Mouse (Mus musculus) intestine, postnatal 0 days (tissue): ENCODE results near the gene Tlcd1. TPM values are rescaled to one million over a fixed set of nuclear protein-coding genes. Genes with fewer than 3 reads are reported as not detected.

Experiments used
- ATAC-seq: fragments of 200-750 bp; cut with Nextera tagmentation; 2 replicates; pipeline ENCODE4 v1.8.0; 2017; ENCODE audit warnings: mild to moderate bottlenecking, moderate TSS enrichment, moderate library complexity
- H3K27ac ChIP-seq: fragments of 300-500 bp; sonication (generic); 2 replicates; pipeline ENCODE4 v1.5.1; 2014; ENCODE audit warnings: mild to moderate bottlenecking, low read depth, low read length, moderate library complexity
- H3K27me3 ChIP-seq: fragments of 300-500 bp; sonication (generic); replicated peaks from 2 replicates; pipeline ENCODE4 v1.6.1; 2014; ENCODE audit warnings: low read length, mixed read lengths; ENCODE audit not compliant: control insufficient read depth, insufficient read depth
- H3K36me3 ChIP-seq: fragments of 300-500 bp; sonication (generic); 2 replicates; pipeline ENCODE4 v1.6.1; 2014; ENCODE audit warnings: mild to moderate bottlenecking, moderate library complexity; ENCODE audit not compliant: control insufficient read depth, insufficient read depth
- H3K4me1 ChIP-seq: fragments of 300-500 bp; sonication (generic); replicated peaks from 2 replicates; pipeline ENCODE4 v1.6.1; 2014; ENCODE audit warnings: antibody characterized with exemption, low read length, mixed read lengths; ENCODE audit not compliant: control insufficient read depth, insufficient read depth
- H3K4me2 ChIP-seq: fragments of 300-500 bp; sonication (generic); replicated peaks from 2 replicates; pipeline ENCODE4 v1.6.1; 2014; ENCODE audit warnings: low read depth, mild to moderate bottlenecking, moderate library complexity
- H3K4me3 ChIP-seq: fragments of 300-500 bp; sonication (generic); 2 replicates; pipeline ENCODE4 v1.5.1; 2014; ENCODE audit warnings: low read depth, low read length
- H3K9ac ChIP-seq: fragments of 300-500 bp; sonication (generic); 2 replicates; pipeline ENCODE4 v1.6.1; 2014; ENCODE audit warnings: mild to moderate bottlenecking, low read depth, low read length
- H3K9me3 ChIP-seq: fragments of 300-500 bp; sonication (generic); 2 replicates; pipeline ENCODE4 v1.6.1; 2016; ENCODE audit warnings: mixed run types; ENCODE audit not compliant: control insufficient read depth
- CTCF ChIP-seq: sonication (generic); IDR thresholded peaks from 2 replicates; pipeline ENCODE4 v1.5.1; 2016; ENCODE audit warnings: low read depth, mild to moderate bottlenecking, control low read depth, antibody characterized with exemption, moderate library complexity
- WGBS: fragments of 180-500 bp; shearing (Covaris S2); extraction: QIAGEN DNeasy Blood & Tissue Kit; methylation state at CpG from one replicate; pipeline ENCODE4 v1.1.7; 2014; 5-methylcytosine and 5-hydroxymethylcytosine counted together
- polyA plus RNA-seq: library from polyadenylated mRNA; unstranded; fragments of >200 nt; fragmentation: Nextera tagmentation; extraction: Ambion mirVana; gene quantifications from 2 replicates; pipeline ENCODE4 v1.2.1, GENCODE M21; 2015

Gene Tlcd1
- polyA plus RNA-seq, 1 experiment from 2014 or later: 14.1 TPM

- 55% methylated on average over 3 of the region's 3 CpGs for WGBS
- ATAC-seq: 0 out of 2 replicates have a peak, but pooled peaks have one; percentile 16
- H3K27ac ChIP-seq: no peak overlapping the region
- no peak overlapping the region for H3K4me3 ChIP-seq
- H3K9me3 ChIP-seq: no peaks in the 10 kb centered on the region
- TF ChIP-seq CTCF: no peak
- no peaks in the 10 kb centered on the region for H3K27me3 ChIP-seq
- H3K4me1 ChIP-seq: no peaks in the 10 kb centered on the region; the same call in 1 of the 2 replicates
- no peak overlapping the region for H3K4me2 ChIP-seq
- peaks cover 21% of the 10 kb centered on the region for H3K36me3 ChIP-seq
- H3K9ac ChIP-seq: no peak overlapping the region
Measured at GRCm38 (mm10) chr11:78202372-78202771, 25.9 kb downstream of the Tlcd1 start.

- no peaks in the 10 kb centered on the region for H3K9me3 ChIP-seq
- H3K9ac ChIP-seq: no peak overlapping the region
- H3K4me3 ChIP-seq: no peak overlapping the region
- H3K36me3 ChIP-seq: peaks cover 40% of the 10 kb centered on the region
- H3K27me3 ChIP-seq: no peaks in the 10 kb centered on the region
- 73% methylated on average over 6 of the region's 6 CpGs for WGBS
- ATAC-seq: no peak
- no peak overlapping the region for H3K4me2 ChIP-seq
- H3K27ac ChIP-seq: no peak overlapping the region
- no peaks in the 10 kb centered on the region; the same call in 1 of the 2 replicates for H3K4me1 ChIP-seq
- no peak for TF ChIP-seq CTCF
Measured at GRCm38 (mm10) chr11:78204287-78204686, 27.8 kb downstream of the Tlcd1 start.

- no peaks in the 10 kb centered on the region; the same call in 1 of the 2 replicates for H3K4me1 ChIP-seq
- no peak overlapping the region for H3K4me2 ChIP-seq
- H3K27ac ChIP-seq: no peak overlapping the region
- no peaks in the 10 kb centered on the region for H3K9me3 ChIP-seq
- no peak overlapping the region for H3K9ac ChIP-seq
- H3K27me3 ChIP-seq: no peaks in the 10 kb centered on the region
- H3K36me3 ChIP-seq: peaks cover 51% of the 10 kb centered on the region
- ATAC-seq: no peak
- no peak for TF ChIP-seq CTCF
- 54% methylated on average over 13 of the region's 13 CpGs for WGBS
- no peak overlapping the region for H3K4me3 ChIP-seq
Measured at GRCm38 (mm10) chr11:78205361-78206206, 29.1 kb downstream of the Tlcd1 start.

- Histone ChIP-seq H3K9ac (no peak overlapping the region), H3K9me3 (no peaks in the 10 kb centered on the region), H3K27me3 (no peaks in the 10 kb centered on the region), H3K4me3 (no peak overlapping the region), H3K36me3 (peaks cover 67% of the 10 kb centered on the region), H3K4me2 (no peak overlapping the region), H3K27ac (no peak overlapping the region), H3K4me1 (no peaks in the 10 kb centered on the region; the same call in 1 of the 2 replicates)
- no peak for TF ChIP-seq CTCF
- ATAC-seq: no peak
- WGBS: 91% methylated on average over 7 of the region's 7 CpGs
Measured at GRCm38 (mm10) chr11:78207190-78207589, 30.7 kb downstream of the Tlcd1 start.

- Histone ChIP-seq H3K4me1 (no peaks in the 10 kb centered on the region; the same call in 1 of the 2 replicates), H3K36me3 (peaks cover 88% of the 10 kb centered on the region), H3K9me3 (no peaks in the 10 kb centered on the region), H3K9ac (no peak overlapping the region), H3K4me3 (no peak overlapping the region), H3K27me3 (no peaks in the 10 kb centered on the region), H3K27ac (no peak overlapping the region), H3K4me2 (no peak overlapping the region)
- no peak for ATAC-seq
- no peak for TF ChIP-seq CTCF
- 92% methylated on average over 6 of the region's 6 CpGs for WGBS
Measured at GRCm38 (mm10) chr11:78209886-78210285, 33.4 kb downstream of the Tlcd1 start.

- no peaks in the 10 kb centered on the region for H3K4me1 ChIP-seq
- no peaks in the 10 kb centered on the region for H3K27me3 ChIP-seq
- no peaks in the 10 kb centered on the region for H3K9me3 ChIP-seq
- no peak overlapping the region for H3K4me2 ChIP-seq
- H3K27ac ChIP-seq: no peak overlapping the region
- 64% methylated on average over 7 of the region's 7 CpGs for WGBS
- H3K9ac ChIP-seq: no peak overlapping the region
- ATAC-seq: no peak
- no peak for TF ChIP-seq CTCF
- peaks cover 91% of the 10 kb centered on the region for H3K36me3 ChIP-seq
- no peak overlapping the region for H3K4me3 ChIP-seq
Measured at GRCm38 (mm10) chr11:78210615-78211014, 34.1 kb downstream of the Tlcd1 start.
